Mouse (Mus musculus) limb, embryonic 14.5 days (tissue): Measurements from ENCODE around the gene Mmd2. TPM values are rescaled to one million over a fixed set of nuclear protein-coding genes. Genes with fewer than 3 reads are reported as not detected.

Experiments used
- ATAC-seq: fragments of 200-750 bp; cut with Nextera tagmentation; 2 replicates; pipeline ENCODE4 v1.8.0; 2017; ENCODE audit warnings: low read depth, moderate number of reproducible peaks, moderate TSS enrichment; ENCODE audit not compliant: low FRiP score
- DNase-seq: peaks from one replicate; pipeline ENCODE4 v3.0.0-alpha.2; 2015; ENCODE audit warnings: low spot score
- H3K27ac ChIP-seq: fragments of 300-500 bp; sonication (generic); replicated peaks from 2 replicates; pipeline ENCODE4 v1.5.1; 2014; ENCODE audit warnings: low read depth, mild to moderate bottlenecking, low read length, moderate library complexity, mixed read lengths
- H3K27me3 ChIP-seq: fragments of 300-500 bp; sonication (generic); 2 replicates; pipeline ENCODE4 v1.6.1; 2014; ENCODE audit warnings: low read length, mixed read lengths; ENCODE audit not compliant: control insufficient read depth, insufficient read depth
- H3K36me3 ChIP-seq: fragments of 300-500 bp; sonication (generic); 2 replicates; pipeline ENCODE4 v1.6.1; 2014; ENCODE audit warnings: mild to moderate bottlenecking, low read length, moderate library complexity, mixed read lengths; ENCODE audit not compliant: control insufficient read depth, insufficient read depth
- H3K4me1 ChIP-seq: fragments of 300-500 bp; sonication (generic); 2 replicates; pipeline ENCODE4 v1.6.1; 2014; ENCODE audit warnings: antibody characterized with exemption, low read length, mixed read lengths; ENCODE audit not compliant: control insufficient read depth, insufficient read depth
- H3K4me2 ChIP-seq: fragments of 300-500 bp; sonication (generic); replicated peaks from 2 replicates; pipeline ENCODE4 v1.6.1; 2014; ENCODE audit warnings: low read depth, mild to moderate bottlenecking, low read length, moderate library complexity; ENCODE audit not compliant: severe bottlenecking
- H3K4me3 ChIP-seq: fragments of 300-500 bp; sonication (generic); replicated peaks from 2 replicates; pipeline ENCODE4 v1.5.1; 2014; ENCODE audit warnings: low read length
- H3K9ac ChIP-seq: fragments of 300-500 bp; sonication (generic); 2 replicates; pipeline ENCODE4 v1.6.1; 2014; ENCODE audit warnings: mild to moderate bottlenecking, low read depth, low read length, moderate library complexity; ENCODE audit not compliant: severe bottlenecking
- H3K9me3 ChIP-seq: fragments of 300-500 bp; sonication (generic); 2 replicates; pipeline ENCODE4 v1.6.1; 2016; ENCODE audit warnings: low read length; ENCODE audit not compliant: control insufficient read depth
- POLR2A ChIP-seq: fragments of 200-500 bp; IDR thresholded peaks from 2 replicates; pipeline ENCODE4 v1.8.0; 2012; ENCODE audit warnings: inconsistent platforms, mild to moderate bottlenecking, moderate library complexity, borderline replicate concordance; ENCODE audit not compliant: insufficient read depth, insufficient read length; ENCODE audit errors: extremely low read depth
- WGBS: fragments of 180-500 bp; shearing (Covaris S2); extraction: QIAGEN DNeasy Blood & Tissue Kit; methylation state at CpG from one replicate; pipeline ENCODE4 v1.1.7; 2014; 5-methylcytosine and 5-hydroxymethylcytosine counted together
- polyA plus RNA-seq, 2 experiments: library from polyadenylated mRNA; depleted of rRNA in 1 of 2; stranded (reverse) in 1 of 2; unstranded in 1 of 2; fragments of >200 nt; fragmentation: Nextera tagmentation in 1 of 2; extraction: Ambion mirVana in 1 of 2; gene quantifications; 2 replicates each; pipeline versions ENCODE4 v1.2.1 to v1.2.3; 2012 to 2014

Gene Mmd2
- polyA plus RNA-seq, 2 experiments = 1.2 to 2.0 TPM

DNA sequence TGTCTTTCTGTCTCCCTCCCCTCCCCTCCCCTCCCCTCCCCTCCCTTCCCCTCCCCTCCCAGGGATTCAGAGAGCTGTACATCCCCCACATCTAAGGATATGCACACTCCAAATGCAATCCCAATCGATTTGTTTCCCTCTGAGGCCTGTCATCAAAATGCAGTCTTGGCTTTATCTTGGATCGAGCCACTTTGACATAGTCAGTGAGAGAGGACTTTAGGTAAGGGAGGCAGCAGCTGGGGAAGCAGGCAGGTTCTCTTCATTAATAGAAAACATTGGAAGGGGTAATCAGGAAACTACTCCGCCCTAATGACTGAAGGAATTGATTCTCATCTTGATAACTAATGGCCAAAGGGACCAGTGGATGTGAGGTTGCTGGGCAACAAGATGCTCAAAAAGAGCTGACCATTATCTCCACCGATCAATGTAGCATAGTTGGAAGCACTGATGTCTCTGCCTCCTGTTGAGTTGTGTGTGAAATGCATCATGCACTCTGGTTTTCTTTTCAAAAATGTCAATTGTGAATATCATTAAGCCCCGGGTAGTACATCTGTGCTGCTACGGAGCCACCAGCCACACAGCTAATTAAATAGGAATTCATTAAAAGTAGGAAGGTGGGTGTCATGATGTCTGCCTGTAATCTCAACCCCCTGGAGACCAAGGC, 17.5 kb downstream of the Mmd2 start:
- H3K4me2 ChIP-seq = no peak overlapping the region
- H3K4me1 ChIP-seq = no peaks in the 10 kb centered on the region
- H3K36me3 ChIP-seq = no peaks in the 10 kb centered on the region
- H3K9ac ChIP-seq = no peak overlapping the region
- no peak overlapping the region for H3K4me3 ChIP-seq
- no peaks in the 10 kb centered on the region for H3K9me3 ChIP-seq
- ATAC-seq (no peak), DNase-seq (no peak)
- H3K27me3 ChIP-seq = no peaks in the 10 kb centered on the region
- no peak for TF ChIP-seq POLR2A
- 80% methylated on average over 6 of the region's 6 CpGs for WGBS
- no peak overlapping the region for H3K27ac ChIP-seq

GRCm38 (mm10) chr5:142583616-142584126, 24.9 kb downstream of the Mmd2 start:
- H3K4me3 ChIP-seq = no peak overlapping the region
- no peak overlapping the region for H3K4me2 ChIP-seq
- 61% methylated on average over 14 of the region's 14 CpGs for WGBS
- no peak overlapping the region for H3K9ac ChIP-seq
- H3K9me3 ChIP-seq = no peaks in the 10 kb centered on the region
- peaks cover 3% of the 10 kb centered on the region; the same call in 1 of the 2 replicates for H3K4me1 ChIP-seq
- no peaks in the 10 kb centered on the region for H3K27me3 ChIP-seq
- no peaks in the 10 kb centered on the region for H3K36me3 ChIP-seq
- peak; percentile 30 for DNase-seq
- no peak overlapping the region for H3K27ac ChIP-seq
- ATAC-seq = peak; percentile 74
- no peak for TF ChIP-seq POLR2A

- no peak for TF ChIP-seq POLR2A
- DNase-seq (peak; percentile 62), ATAC-seq (peak; percentile 41; the same call in 1 of the 2 replicates)
- Histone ChIP-seq H3K27me3 (no peaks in the 10 kb centered on the region), H3K27ac (no peak overlapping the region), H3K4me2 (no peak overlapping the region), H3K4me1 (peaks cover 3% of the 10 kb centered on the region; the same call in 1 of the 2 replicates), H3K9ac (no peak overlapping the region), H3K4me3 (no peak overlapping the region), H3K9me3 (no peaks in the 10 kb centered on the region), H3K36me3 (no peaks in the 10 kb centered on the region)
- WGBS = 13% methylated on average over 5 of the region's 5 CpGs
Observed at GRCm38 (mm10) chr5:142581517-142581916, 27.1 kb downstream of the Mmd2 start.

DNA sequence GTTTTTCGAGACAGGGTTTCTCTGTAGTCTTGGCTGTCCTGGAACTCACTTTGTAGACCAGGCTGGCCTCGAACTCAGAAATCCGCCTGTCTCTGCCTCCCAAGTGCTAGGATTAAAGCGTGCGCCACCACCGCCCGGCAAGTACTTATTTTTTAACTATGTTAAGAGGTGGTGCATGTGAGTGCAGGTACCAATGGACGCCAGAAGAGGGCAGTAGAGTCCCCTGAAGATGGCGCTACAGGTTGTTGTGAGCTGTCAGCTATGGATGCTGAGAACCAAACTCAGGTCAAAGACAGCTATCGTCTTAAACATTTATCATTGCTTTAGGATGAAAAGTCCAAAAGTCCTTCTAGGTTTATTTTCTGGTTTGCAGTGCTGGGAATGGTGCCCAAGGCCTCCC, 30.4 kb downstream of the Mmd2 start:
- DNase-seq = no peak
- 90% methylated on average over 10 of the region's 10 CpGs for WGBS
- Histone ChIP-seq H3K9me3 (no peaks in the 10 kb centered on the region), H3K27ac (no peak overlapping the region), H3K4me2 (no peak overlapping the region), H3K4me3 (no peak overlapping the region), H3K27me3 (no peaks in the 10 kb centered on the region), H3K9ac (no peak overlapping the region), H3K4me1 (no peaks in the 10 kb centered on the region), H3K36me3 (no peaks in the 10 kb centered on the region)
- no peak for TF ChIP-seq POLR2A
- ATAC-seq = no peak

- no peak for ATAC-seq
- H3K27me3 ChIP-seq = no peaks in the 10 kb centered on the region
- H3K4me3 ChIP-seq = no peak overlapping the region
- no peak overlapping the region for H3K9ac ChIP-seq
- no peak overlapping the region for H3K4me2 ChIP-seq
- no peak overlapping the region for H3K27ac ChIP-seq
- H3K36me3 ChIP-seq = no peaks in the 10 kb centered on the region
- WGBS = 84% methylated on average over 7 of the region's 7 CpGs
- H3K4me1 ChIP-seq = no peaks in the 10 kb centered on the region
- H3K9me3 ChIP-seq = 0 out of 2 replicates have a peak, but pooled peaks cover 4% of the 10 kb centered on the region
- no peak for DNase-seq
- TF ChIP-seq POLR2A = no peak
Observed at GRCm38 (mm10) chr5:142576832-142577231, 31.8 kb downstream of the Mmd2 start.
